Mouse (Mus musculus) small intestine, adult 2 months (tissue): ENCODE measurements around the gene Mob4.

Experiments used
- CTCF ChIP-seq: fragments of 200-500 bp; IDR thresholded peaks from 2 replicates; pipeline ENCODE4 v1.5.1; 2012; ENCODE audit warnings: low read depth, mild to moderate bottlenecking, control low read depth, inconsistent platforms, low read length, moderate library complexity, mixed read lengths; ENCODE audit not compliant: insufficient replicate concordance, insufficient read length; ENCODE audit errors: extremely low read depth
- POLR2A ChIP-seq: fragments of 200-500 bp; IDR thresholded peaks from 2 replicates; pipeline ENCODE4 v1.6.1; 2012; ENCODE audit warnings: low read depth, mild to moderate bottlenecking, control low read depth, inconsistent platforms, low read length, moderate library complexity

DNA sequence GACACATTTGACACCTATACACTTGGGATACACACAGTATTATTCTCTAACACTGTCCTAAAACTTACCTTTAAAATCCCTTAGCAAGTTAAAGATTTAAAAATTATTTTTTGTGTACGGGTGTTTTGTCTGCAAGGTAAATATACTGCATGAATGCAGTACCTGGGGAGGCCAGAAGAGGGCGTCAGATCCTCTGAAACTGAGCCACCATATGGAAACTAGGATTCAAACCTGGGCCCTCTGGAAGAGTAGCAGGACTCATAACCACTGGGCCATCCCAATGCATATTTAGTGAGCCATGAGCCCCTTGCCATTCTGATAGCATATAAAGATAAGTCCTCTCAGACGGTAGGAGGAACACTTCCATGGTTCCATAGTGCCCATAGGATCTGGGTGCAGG lies 61.8 kb downstream of the Mob4 start:
- peak; percentile 64; the same call in 1 of the 2 replicates for TF ChIP-seq CTCF
- TF ChIP-seq POLR2A = no peak
